Mouse (Mus musculus) hindbrain, embryonic 16.5 days (tissue): ENCODE measurements at regions not wholly inside any gene's neighbourhood (a gene's known extent, or its start where the extent isn't known, plus 50 kb on each side); places are given as distances from the start of the nearest gene placed in this dataset.

Experiments used
- ATAC-seq: fragments of 200-750 bp; cut with Nextera tagmentation; 2 replicates; pipeline ENCODE4 v1.8.0; 2017; ENCODE audit warnings: moderate TSS enrichment, moderate library complexity
- H3K27ac ChIP-seq: fragments of 300-500 bp; sonication (generic); 2 replicates; pipeline ENCODE4 v1.5.1; 2014; ENCODE audit warnings: low read depth, mild to moderate bottlenecking, control low read depth, low read length, moderate library complexity
- H3K27me3 ChIP-seq: fragments of 300-500 bp; sonication (generic); replicated peaks from 2 replicates; pipeline ENCODE4 v1.6.1; 2014; ENCODE audit warnings: low read length; ENCODE audit not compliant: control insufficient read depth, insufficient read depth
- H3K36me3 ChIP-seq: fragments of 300-500 bp; sonication (generic); 2 replicates; pipeline ENCODE4 v1.6.1; 2014; ENCODE audit warnings: mild to moderate bottlenecking, low read length, moderate library complexity, mixed read lengths; ENCODE audit not compliant: control insufficient read depth, insufficient read depth
- H3K4me1 ChIP-seq: fragments of 300-500 bp; sonication (generic); 2 replicates; pipeline ENCODE4 v1.6.1; 2014; ENCODE audit warnings: low read depth, low read length; ENCODE audit not compliant: control insufficient read depth, insufficient read depth
- H3K4me2 ChIP-seq: fragments of 300-500 bp; sonication (generic); 2 replicates; pipeline ENCODE4 v1.6.1; 2014; ENCODE audit warnings: mild to moderate bottlenecking, low read length, control low read depth, moderate library complexity
- H3K4me3 ChIP-seq: fragments of 300-500 bp; sonication (generic); 2 replicates; pipeline ENCODE4 v1.5.1; 2014; ENCODE audit warnings: mild to moderate bottlenecking, low read length, control low read depth, moderate library complexity
- H3K9ac ChIP-seq: fragments of 300-500 bp; sonication (generic); 2 replicates; pipeline ENCODE4 v1.6.1; 2014; ENCODE audit warnings: low read depth, mild to moderate bottlenecking, control low read depth, low read length, moderate library complexity
- H3K9me3 ChIP-seq: fragments of 300-500 bp; sonication (generic); 2 replicates; pipeline ENCODE4 v1.6.1; 2014; ENCODE audit warnings: mild to moderate bottlenecking, low read length, moderate library complexity; ENCODE audit not compliant: control insufficient read depth
- WGBS: fragments of 180-500 bp; shearing (Covaris S2); extraction: QIAGEN DNeasy Blood & Tissue Kit; methylation state at CpG from one replicate; pipeline ENCODE4 v1.1.7; 2014; 5-methylcytosine and 5-hydroxymethylcytosine counted together

DNA sequence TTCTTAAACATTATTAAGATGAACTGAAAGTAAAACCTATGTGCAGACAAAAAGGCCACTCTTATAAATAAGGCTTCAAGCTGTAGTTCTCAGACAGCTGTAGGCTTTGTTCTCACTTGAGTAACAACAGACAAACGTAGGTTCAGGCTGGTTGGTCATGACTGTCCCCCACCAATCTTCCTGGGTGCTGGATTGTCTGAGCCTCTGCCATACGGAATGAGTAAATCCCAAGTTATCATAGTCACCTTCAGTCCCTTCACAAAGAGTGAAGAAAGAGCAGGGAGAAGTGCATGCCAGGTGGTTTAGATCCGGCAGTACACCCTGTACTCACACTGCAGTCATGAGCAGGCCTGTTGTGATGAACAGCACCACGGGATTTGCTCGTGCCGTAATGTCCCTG is 69.0 kb upstream of the Fndc3a start:
- no peak overlapping the region for H3K9ac ChIP-seq
- H3K4me3 ChIP-seq = no peak overlapping the region
- no peaks in the 10 kb centered on the region for H3K4me1 ChIP-seq
- no peak for ATAC-seq
- H3K36me3 ChIP-seq = no peaks in the 10 kb centered on the region
- no peaks in the 10 kb centered on the region for H3K9me3 ChIP-seq
- no peak overlapping the region for H3K4me2 ChIP-seq
- 76% methylated on average over 6 of the region's 6 CpGs for WGBS
- no peak overlapping the region for H3K27ac ChIP-seq
- H3K27me3 ChIP-seq = no peaks in the 10 kb centered on the region

- Histone ChIP-seq H3K9me3 (no peaks in the 10 kb centered on the region), H3K4me3 (no peak overlapping the region), H3K9ac (no peak overlapping the region), H3K36me3 (no peaks in the 10 kb centered on the region), H3K27ac (no peak overlapping the region), H3K4me1 (no peaks in the 10 kb centered on the region), H3K4me2 (no peak overlapping the region), H3K27me3 (no peaks in the 10 kb centered on the region)
- WGBS = 87% methylated on average over 6 of the region's 6 CpGs
- no peak for ATAC-seq
Measured at GRCm38 (mm10) chr14:72777927-72778560, 68.2 kb upstream of the Fndc3a start.

- H3K9me3 ChIP-seq = peaks cover 2% of the 10 kb centered on the region; the same call in 1 of the 2 replicates
- no peak overlapping the region for H3K9ac ChIP-seq
- H3K27me3 ChIP-seq = no peaks in the 10 kb centered on the region
- H3K36me3 ChIP-seq = no peaks in the 10 kb centered on the region
- H3K27ac ChIP-seq = no peak overlapping the region
- no peak for ATAC-seq
- H3K4me3 ChIP-seq = no peak overlapping the region
- no peaks in the 10 kb centered on the region for H3K4me1 ChIP-seq
- no peak overlapping the region for H3K4me2 ChIP-seq
- 56% methylated on average over 1 of the region's 1 CpGs for WGBS
Measured at GRCm38 (mm10) chr14:72770237-72770636, 60.4 kb upstream of the Fndc3a start.

DNA sequence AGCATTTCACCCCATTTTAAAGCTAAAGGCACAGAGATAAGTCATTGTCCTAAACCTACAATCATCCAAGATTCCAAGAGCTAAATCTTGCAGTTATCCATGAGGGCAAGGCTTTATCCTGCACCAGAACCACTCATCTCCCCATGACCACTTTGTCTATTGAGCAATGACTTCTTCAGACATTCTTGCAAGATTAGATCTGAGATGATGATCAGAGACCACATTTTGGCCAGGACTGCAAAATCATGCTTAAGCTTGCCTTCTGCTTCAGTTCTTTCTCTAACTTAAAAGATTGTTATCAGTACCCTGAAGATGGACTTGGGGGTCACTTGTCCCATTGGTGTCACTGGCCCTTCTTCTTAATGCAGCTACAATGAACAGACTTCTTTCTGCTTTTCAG is 50.3 kb upstream of the Fndc3a start:
- no peak overlapping the region for H3K27ac ChIP-seq

More for the DNA sequence above, 50.3 kb upstream of the Fndc3a start:
- H3K9me3 ChIP-seq = no peaks in the 10 kb centered on the region
- H3K36me3 ChIP-seq = no peaks in the 10 kb centered on the region
- no peaks in the 10 kb centered on the region for H3K27me3 ChIP-seq
- no peak overlapping the region for H3K9ac ChIP-seq
- no peak overlapping the region for H3K4me3 ChIP-seq
- no peak for ATAC-seq
- no peaks in the 10 kb centered on the region for H3K4me1 ChIP-seq
- no peak overlapping the region for H3K4me2 ChIP-seq
